Mouse (Mus musculus) retina, postnatal 7 days (tissue): ENCODE data around the gene Dkk3.
"Not testable (repeated sequence)": the region's sequence is repeated elsewhere in the genome, so short reads cannot be mapped to it uniquely, and the experiment has no call there.

ENCODE experiments used
- DNase-seq: peaks from one replicate; pipeline ENCODE4 v3.0.0-alpha.2; 2012; ENCODE audit warnings: low read depth, low spot score

Dkk3 gene

DNA sequence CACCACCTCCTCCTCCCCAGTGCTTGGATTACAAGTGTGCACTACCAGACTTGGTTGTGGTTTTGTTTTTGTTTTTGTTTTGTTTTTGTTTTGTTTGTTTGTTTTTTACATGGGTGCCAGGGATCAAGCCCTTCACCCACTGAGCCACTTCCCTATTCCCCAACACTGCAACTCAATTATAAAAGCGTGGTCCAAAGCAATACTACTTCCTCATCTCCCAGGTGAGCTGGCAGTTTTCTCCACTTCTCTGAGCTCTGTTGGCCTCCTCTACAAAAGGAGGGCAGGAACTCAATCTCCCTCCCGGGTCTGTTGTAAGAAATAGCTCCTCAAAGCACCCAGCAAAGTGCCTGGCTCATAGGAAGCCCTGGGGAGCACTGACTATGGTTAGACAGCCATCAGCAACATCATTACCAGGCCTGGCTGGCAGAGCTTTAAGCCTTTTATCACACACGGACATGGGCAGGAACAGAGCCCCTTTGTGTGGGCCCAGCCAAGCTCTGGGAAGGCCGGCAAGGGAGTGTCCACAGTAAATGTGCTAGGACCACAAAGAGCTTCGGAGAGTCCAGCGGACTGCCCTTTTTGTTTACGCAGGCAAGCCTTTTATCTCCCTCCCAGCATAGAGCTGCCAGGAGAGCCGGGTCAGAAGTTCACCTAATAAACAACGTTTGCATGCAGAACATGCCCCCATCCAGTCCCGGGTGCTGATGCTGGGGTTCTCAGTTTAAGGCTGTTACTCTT, 11.3 kb upstream of the Dkk3 start:
- no peak for DNase-seq

DNA sequence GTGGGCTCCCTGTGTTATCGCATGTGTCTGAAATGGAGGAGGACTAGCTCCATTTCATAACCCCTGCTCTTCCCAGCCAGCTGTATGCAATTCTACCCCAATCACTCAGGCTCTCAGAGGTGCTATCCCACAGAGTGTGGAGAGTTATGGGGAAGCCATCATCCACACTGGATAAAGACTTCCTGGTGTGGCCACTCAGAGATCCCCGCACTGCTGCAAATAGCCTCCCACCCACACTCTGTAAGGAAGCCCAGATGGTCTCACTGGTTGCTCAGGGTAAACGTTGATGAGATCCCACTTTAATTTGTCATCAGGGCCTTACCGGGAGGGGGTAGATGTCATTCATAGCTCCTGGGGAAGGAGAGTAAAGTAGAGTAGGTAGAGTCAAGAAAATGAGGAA, 6.7 kb upstream of the Dkk3 start:
- DNase-seq: no peak

DNA sequence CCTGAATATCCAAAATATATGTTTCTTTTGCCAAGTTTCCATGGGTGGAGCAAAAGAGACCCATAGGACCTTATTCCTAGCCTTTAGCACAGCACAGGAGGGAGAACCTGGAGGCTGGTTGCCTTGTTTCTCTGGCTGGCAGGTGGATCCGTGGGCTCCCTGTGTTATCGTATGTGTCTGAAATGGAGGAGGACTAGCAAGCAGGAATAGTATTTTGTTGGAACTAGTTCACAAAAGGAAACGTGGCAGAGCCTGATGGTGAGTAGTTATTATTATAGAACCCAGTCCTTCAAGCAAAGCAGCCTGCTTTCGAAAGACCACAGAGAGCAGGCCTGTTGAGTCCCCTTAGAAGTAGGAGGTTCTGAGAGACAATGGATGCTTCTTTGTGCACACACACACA, 6.2 kb upstream of the Dkk3 start:
- not testable (repeated sequence) for DNase-seq

DNA sequence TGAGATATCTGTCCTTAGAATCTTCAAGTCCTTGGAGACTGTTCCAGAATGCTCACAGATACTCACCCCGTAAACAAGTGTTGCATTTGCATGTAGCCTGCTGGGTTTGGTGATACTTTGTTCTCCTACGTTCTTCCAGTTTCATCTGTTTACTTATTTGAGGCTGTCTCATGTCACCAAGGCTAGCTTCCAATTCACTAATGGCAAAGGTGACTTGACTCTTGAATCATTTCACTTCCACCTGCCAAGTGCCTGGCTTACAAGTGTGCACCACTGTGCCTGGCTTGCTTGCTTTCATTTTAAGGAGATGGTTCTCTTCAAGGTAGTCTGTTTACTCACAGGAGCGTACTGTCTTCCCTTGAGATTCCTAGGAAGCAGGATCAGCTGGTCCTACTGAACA, 5.6 kb upstream of the Dkk3 start:
- no peak for DNase-seq

DNA sequence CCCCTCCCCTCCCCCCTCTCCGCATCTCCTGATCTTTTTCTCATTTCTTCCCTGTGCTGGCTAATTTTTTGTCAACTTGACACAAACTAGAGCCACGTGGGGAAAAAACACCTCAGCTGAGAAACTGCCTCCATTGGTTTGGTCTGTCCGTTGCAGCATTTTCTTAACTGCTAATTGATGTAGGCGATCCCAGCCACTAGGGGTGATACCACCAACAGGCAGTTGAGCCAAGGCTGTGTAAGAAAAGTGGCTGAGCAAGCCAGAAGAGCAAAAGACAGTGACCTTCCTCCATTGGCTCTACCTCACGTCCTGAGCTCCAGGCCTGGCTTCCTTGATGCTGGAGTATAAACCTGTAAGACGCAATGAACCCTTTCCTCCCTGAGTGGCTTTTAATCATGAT, 978 bp upstream of the Dkk3 start:
- DNase-seq: no peak

DNA sequence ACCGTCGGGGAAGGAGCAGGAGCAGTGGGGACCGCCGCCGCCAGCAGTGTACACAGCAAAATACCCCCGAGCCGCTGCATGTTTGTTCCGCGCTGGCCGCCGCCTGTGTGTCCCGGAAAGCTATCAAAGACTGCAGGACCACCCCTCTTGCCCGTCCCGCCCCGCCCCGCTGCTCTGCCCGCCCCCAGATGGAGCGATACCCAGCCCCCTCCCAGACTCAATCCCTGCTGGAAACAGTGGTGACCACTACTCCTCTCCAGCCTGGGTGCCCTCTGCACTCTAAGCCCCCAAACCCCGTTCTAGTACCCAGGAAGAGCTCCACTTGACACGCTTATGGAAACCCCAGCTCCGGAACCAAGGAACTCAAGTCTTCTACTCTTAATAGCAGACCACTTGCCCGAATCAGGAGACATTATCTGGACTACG, 528 bp downstream of the Dkk3 start:
- DNase-seq: no peak

DNA sequence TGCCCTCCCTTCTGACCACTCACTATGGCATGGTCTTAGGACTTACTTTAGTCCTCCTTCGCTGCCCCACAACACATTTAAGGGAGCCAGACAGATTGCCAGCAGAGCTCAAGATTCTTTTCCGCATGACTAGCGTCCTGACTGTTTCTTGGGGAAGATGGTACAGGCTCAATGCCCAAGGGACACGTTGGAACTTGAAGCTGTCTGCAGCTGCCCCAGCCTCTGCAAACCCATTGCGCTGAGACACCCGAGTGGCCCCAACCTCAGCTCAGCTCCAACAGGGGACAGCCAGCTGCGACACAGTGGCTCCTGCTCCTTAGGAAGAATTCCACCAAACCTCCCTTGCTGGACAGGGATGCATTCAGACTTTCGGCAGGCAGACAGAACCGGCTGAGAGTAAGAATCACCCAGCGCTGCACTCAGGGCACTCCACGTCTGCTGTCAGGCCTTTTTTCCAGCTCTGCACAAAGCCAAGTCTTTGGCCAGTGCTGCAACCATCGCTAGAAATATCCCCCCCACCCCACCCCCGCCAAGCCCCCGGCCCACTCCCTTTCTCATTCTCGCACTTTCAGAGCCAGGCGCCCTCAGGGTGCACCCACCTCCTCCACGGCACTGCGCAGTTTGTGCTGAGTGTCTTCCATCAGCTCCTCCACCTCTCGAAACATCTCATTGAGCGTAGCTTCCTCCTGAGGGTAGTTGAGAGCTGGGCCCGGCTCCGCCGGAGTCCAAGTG, 1.1 kb downstream of the Dkk3 start:
- DNase-seq: no peak

DNA sequence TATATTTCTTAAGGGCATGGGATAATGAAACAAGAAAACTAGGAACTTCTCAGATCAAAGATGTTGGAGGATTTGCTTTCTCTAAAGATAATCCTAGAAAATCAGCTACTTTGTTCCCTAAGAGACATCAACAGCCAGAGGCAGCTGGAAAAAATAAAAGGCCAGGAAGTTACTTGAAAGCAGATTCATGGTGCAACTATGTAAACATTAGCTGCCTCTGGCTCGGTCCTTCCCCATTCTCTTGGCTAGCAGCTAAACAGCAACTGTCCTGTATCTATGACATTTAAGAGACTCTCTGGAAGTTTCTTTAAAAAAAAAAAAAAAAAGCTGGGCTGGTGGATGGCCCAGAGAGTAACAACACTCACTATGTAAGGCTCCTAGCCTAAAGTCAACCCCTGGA, 3.7 kb downstream of the Dkk3 start:
- DNase-seq: no peak

DNA sequence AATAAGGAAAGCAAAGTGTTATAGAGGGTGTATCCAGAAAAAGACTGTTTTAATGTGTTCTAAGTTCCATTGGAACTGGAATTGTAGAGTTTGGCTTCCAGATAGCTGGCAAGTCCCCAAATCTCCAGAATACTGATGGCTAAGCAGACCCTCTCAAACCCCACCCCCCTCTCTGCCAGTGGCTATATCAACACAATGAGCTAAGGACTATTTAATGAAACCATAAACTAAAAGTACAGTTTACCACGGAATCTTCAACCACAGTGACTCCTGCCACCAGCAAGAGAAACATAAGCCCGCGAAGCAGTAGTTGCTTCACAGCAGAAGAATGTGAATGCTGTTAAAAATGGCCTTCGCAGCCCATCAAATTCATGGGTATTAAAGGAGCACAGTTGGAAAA, 4.4 kb downstream of the Dkk3 start:
- DNase-seq: no peak

DNA sequence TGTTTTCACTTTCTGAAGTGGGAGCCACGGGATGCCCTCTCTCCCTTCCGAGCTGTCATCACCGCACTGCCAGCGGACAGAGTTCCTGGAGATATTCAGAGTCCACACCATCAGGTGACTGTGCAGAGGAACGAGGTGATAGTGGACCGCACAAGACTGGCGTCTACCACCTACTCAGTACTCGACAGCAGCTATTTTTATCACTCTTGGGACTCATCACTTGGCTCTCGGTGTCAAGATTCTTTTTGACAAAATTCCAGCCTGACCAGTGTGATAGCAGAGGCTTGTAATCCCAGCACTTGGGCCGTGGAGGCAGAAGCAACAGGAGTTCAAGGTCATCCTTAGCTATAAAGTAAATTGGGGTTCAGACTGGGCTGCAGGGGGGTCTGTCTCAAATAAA, 9.7 kb downstream of the Dkk3 start:
- no peak for DNase-seq

DNA sequence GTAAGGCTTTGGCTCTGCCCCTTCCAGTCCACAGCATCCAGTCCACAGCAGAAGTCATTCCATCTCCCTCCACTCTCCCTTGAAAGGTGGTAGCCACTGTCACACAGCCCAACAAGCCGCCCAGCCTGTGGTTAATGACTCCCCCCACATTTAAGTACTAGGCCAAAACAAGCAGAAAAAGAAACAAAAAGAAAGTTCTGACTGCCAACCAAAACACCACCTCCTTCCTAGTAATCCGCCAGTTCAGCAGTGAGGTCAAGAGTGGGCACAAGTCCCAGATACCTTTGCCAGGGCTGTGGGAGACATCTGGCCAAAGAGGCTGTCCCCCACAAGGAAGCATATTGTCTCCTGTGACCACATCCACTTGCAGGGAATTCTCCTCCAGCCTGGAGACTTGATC, 10.9 kb downstream of the Dkk3 start:
- DNase-seq: no peak

DNA sequence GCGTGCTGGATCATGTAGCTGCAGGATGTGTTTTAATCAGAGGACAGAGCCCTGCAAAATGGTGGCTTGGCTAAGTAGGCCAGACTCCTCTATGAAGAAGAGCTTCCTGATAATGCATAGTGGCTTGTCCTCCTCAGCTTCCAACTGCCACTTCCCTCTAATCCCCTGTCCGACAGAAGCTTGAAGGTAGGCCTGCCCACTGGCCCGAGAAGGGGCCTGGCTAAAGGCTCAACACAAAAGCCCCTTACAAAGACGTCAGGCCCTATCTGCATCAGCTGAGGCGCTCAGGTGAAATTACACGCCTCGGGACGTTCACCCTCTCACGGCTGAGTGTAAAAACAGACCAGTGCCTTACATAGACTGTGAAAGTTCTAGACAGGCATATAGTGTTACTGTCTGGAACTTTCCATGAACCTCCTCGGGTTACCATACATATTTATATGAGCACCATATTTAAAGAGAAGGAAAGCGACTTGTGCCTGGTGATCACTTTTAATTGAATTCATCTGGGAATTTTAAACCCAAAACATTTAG, 14.1 kb downstream of the Dkk3 start:
- DNase-seq: no peak

DNA sequence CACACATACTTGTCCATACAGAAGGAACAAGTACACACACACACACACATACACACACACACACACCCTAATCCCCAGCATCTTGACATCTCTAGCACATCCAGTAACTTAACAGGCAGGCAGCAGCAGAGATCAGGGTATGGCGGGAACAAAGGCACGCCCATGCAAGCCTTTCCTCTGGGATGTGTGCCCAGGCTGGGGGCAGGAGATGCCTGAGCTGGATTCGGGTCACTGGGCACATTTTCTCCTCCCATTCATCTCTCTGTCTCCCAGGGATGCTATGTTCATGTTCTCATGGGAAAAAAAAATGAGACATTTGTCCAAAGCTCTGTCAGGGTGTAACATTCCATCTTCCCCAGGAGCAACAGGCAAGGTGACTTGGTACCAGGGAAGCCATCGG, 14.9 kb downstream of the Dkk3 start:
- no peak for DNase-seq

DNA sequence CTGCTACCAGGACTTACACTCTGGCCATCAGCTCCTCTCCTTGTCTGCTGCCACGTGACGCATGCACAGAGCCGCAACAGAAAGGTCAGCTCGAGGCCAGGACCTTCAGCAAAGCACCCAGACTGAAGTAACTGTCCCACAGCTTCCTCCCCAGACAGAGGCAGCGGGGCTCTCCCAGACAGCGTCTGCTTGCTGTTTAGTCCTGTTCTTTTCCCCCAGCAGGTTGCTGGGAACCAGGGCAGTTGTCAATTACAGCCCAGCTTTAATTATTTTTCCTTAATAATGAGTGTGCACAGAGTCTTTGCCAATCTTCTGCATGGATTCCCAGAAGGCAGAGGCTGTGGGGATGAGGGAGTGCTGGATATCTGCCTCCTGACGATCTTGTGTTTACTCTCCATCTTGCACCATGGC, 15.8 kb downstream of the Dkk3 start:
- DNase-seq: no peak

DNA sequence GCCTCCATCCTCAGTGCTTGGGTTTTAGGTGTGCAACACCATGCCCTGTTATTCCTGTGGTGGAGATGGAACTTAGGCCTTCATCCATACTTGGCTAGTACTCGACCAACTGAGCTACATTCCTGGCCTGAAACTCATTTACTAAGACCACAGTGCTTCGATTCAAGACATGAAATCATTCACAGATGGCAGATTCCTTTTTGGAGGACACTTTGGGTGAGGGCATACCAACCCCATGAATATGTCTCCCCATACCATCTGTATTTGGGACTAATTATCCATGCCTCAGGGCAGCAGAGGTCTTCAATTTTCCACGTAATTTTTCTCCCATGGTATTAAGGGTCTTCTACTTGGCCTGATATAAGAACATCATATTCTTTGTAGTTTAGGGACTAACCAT, 16.2 kb downstream of the Dkk3 start:
- no peak for DNase-seq

DNA sequence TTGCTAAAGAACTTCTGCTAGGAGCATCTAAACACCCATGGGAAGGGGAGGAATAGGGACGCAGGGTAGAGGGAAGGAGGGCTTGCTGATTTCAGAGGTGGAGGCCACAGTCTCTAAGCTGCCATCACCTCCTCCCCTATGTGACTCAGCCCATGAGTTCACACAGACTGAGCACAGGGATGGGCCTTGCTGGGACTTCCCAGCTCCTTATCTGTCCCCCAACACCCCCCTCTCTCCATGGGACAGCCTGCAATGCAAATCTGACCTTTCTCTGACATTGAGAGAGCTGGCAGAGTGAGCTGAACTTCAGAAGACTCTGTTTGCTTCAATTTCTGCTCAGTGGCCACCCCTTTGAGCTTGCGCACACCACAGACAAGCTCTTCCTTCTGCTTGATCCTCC, 18.1 kb downstream of the Dkk3 start:
- DNase-seq: no peak

DNA sequence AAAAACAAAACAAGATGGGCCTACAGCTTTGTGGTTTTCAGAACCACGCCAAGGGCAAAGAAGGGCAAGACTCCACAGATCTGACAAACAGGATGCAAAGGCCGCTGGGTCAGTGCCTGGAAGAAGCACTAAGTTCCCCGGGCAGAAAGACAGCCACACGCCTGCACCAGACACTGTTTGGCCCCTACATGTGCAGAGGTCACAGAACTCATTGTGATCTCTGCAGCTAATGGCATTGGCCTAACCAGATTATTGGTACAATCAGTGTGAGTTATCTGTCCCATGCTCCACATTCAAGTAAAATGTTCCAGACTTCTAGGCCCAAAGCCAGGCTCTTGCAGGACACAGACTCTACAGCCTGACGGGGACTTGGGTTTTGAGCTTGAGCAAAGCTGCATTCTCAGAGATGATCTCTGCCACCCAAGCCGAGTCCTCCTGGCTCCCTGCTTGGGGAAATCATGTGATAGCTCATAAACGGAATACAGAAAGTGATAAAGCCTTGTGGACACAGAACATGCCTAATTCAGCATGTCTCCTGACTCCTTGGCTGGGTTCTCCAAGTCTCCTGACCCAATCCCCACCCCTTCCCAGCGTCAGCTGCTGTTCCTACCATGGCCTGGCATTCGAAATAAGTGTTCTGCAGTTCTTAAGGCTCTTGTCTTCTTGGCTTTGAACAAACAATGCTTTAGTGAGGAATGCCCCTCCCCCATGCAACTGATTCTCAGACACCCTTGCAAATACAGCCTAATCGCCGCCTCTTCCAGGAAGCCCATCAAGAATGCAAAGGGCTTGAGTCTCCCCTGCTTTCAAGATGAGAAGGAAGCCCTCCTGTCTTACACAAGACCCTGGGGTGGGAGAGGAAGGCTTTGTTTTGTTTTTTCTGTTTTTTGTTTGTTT, 20.1 kb downstream of the Dkk3 start:
- no peak for DNase-seq

DNA sequence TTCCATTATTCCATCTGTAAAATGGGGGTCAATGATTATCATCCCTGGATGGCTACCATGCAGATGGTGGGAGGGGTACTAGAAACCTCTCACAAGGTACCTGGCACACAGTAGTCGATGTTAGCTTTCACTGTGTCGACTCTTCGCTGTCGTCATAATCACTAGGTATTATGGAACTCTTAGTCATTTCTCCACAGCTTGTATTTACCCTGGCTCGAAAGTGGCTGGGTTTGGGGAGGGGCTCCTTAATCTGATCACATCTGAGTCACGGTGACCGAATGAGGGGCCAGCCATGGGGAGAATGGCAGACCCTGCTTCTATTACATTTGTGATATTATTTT, 20.7 kb downstream of the Dkk3 start:
- DNase-seq: no peak

DNA sequence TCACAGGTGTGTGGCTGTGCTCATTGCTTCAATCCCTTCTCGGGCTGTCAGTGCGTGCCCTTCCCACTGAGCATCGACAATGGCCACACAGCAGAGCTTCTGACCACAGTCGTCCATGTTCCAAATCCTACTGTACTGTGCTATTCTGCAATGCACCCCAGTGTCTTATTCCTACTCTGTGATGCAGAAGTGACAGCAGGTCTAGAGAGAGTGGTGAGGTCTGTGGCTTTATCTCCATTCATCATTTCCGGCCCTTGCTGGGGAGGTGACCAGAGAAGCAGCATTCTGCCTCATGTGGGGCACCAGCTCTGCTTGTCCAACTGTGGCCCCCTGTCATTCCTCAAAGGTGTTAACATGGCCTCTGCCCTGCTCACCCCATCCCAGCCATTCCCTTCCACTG, 22.3 kb downstream of the Dkk3 start:
- no peak for DNase-seq

DNA sequence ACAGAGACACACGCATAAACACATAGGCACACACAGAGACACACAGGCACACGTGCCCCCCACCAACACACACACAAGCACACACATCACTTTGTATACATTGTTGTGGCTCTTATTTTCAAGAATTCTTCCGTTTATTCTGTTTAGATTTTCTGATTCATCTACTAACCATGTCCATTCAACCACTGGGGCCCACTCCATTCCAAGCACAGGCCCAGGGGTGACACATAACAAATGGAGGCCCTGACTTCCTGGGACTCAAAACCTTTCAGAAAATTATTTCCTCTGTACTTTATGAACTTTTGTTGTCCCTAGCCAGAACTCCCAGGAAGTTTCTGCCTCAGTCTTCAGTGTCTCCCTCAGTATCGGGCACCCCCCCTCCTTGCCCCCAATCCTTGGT, 23.7 kb downstream of the Dkk3 start:
- no peak for DNase-seq

DNA sequence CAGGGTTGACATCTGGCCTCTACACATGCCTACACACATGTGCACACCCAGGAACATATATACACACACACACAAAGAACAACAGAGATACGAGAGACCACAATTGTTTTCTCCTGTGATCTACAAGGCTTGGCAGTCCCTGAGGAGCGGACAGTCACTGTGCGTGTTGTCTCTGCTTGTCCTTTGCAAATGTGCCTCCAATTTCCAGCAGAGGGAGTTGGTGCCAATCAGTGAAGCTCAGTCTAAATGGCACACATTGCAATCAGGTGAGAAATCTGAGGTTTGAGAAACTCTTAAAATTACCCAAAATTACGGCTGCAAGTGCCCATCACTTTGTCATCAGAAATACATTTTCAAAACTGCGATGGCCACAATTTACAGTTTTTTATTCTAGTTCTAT, 25.6 kb downstream of the Dkk3 start:
- DNase-seq: no peak

DNA sequence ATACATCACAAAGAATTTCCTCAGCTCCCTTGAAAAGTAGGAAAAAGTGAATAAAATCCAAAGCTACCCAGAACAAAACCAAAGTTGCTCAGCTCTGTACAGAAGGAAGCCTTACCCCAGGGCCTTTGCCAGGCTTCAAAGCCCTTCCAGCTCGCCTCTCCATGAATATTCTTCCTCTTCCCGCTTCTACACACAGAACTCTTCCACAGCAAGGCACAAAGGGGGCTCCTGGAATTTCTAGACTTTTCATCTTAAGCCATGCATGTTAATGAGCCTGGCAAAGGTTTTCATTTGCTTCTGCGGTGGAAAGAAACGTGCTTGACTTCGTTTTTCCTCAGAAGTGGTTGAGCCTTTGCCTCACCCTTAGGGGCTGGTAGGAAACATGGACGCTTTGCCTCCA, 26.9 kb downstream of the Dkk3 start:
- no peak for DNase-seq
